Mouse (Mus musculus): ENCODE measurements around the gene Stk24.

The Stk24 gene

DNA sequence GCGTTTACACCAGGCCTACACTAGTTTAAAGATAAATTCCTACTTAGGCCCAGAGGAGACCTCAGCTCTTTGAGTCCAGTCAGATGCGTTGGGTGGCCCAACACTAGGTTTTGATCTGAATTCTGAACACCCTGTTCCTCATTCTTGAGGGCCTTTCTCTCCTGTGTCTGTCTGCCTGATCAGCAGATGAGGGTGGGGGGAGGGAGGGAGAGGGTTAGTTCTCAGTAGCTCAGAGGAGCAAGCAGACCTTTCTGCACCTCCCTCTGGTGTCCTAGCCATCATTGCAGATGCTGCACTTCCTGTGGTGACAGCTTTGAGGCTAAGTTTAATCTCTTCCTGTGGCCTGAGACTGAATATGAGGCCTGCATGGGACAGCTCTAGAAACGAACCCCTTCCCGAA, 117.2 kb downstream of the Stk24 start:
- no peak for DNase-seq (ENCODE audit: low spot score)

DNA sequence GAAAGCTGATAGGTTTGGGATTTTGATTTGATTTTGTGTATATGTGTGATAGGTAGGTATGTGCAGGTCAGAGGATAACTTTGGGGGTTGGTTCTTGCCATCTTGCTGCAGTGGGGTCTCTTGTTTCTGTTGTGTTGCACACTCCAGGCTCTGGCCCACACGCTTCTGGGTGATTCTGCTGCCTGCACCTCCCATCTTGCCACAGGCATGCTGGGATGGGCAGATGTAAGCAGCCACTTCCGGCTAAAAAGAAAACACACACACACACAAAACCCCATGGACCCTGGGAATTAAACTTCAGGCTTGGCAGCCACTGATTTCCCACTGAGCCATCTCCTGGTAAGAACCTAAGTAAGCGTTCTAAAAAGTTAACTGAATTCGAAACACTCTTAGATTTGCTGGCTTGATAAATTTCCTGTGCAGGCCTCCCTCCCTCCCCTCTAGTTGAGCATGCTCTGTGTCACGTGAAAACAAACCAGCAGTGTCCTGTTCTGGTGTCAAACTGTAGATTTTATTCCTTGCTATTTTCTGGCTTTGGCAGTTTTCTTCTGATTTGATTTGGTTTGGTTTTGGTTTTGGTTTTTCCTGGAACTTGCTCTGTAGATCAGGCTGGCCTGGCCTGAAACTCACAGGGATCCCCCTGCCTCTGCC, 118.5 kb downstream of the Stk24 start:
- no peak for DNase-seq (ENCODE audit: low spot score)

DNA sequence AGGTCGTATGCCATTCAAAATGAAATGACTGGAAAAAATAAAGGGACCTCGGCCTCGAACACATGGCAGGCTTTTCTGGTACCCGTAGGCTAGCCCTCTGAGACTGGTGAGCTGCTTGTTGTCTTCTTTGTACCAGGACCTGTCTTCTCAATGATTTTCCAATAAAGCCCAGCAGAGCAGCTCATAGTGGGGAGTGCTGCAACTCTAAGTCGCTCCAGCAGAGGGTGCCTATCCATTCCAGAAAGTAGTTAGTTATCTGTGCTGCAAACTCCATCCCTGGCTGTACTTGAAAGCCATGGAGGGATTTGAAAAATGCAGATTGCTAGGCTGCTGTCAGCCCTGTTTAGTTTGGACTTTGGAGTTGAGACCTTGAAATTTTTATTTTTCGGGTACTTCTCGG, 120.0 kb downstream of the Stk24 start:
- DNase-seq (ENCODE audit: low spot score), result peak; percentile 57

DNA sequence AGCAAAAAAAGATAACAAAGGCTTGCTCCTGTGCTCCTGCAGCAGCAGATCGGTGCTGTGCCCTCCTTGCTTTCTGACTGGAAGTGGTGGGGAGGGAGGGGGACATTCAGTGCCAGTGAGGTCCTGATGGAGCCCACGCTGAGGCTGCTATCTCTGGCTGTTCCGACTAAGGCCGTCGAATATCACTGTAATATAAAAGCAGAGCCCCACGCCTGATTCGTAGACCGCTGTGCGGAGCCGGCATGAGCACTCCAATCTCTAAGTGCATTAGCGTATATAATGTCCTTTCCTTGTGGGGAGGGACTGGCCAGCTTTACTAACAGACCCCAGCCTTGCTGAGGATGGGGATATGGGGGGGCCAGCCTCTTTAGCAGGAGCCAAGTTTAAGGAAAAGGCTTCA, 120.5 kb downstream of the Stk24 start:
- no peak for DNase-seq (ENCODE audit: low spot score)

DNA sequence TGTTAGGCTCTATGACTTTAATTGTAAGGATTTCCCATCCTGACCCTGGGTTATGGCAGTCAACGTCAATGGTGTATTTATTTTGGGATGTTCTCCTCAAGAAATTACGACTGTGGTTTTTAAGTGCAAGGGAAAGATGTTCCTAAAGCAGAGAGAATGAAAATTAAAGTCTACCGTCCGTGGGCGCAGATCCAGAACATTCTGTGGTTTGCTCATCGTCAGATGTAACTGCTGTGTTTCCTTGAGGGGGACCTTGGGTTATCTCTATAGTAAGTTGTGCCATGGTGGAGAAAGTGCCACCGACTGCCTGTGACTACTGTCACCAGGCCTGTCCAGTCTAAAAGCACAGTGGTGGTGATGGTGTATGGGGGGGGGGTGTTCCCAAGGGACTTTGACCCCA, 122.9 kb downstream of the Stk24 start:
- no peak for DNase-seq (ENCODE audit: low spot score)

DNA sequence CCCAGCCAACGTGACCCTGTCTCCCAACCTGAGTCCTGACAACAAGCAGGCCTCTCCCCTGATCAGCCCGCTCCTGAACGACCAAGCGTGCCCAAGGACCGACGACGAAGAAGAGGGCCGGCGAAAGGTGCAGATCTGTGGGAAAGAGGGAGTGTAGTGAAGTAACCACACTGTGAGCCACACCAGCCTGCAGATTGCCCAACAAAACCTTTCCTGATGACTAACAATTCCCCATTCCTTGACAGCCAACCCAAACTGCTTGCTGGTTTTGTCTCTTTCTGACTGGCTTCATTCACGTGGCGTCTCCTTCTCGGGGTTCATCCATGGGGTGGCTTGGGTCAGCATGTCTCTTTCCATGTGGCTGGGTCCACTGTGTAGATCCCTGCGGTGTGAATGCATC, 124.3 kb downstream of the Stk24 start:
- DNase-seq (ENCODE audit: low spot score), result no peak

DNA sequence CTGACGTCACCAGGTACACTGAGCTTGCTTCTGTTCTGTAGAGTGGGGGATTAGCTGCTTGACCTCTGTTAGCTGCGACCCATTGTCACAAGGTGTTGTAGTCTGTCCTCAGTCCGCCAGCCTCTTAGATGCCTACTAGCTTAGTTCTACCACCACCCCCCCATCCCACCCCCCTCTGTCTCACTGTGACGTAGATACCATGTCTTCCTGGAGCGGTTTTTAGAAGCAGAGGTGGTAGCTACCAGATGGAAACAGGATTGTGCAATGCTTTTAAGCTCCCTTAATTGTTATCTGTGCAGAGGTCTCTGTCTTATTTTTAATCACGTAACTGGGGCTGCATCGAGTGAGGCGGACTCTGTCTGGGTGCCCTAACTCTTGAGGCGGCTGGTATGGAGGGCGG, 124.9 kb downstream of the Stk24 start:
- no peak for DNase-seq (ENCODE audit: low spot score)

DNA sequence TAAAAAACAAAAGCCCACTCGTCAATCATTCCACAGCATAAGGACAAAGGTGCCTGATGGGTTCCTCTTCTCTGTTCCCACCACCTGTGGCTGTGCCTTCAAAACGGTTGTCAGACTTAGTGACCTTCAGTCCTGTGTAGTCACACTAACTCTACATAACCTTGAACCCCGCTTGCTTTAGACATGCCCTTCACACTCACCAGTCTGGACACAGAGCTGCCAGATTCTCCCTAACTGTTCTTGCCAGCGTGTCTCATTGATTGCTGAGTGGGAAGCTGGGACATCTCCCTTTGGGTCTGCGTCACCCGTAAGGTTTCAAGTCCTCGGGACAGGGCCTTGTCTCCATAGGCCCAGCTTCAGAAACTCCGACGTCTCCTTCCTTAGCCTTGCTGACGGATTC, 127.3 kb downstream of the Stk24 start:
- DNase-seq (ENCODE audit: low spot score), result no peak

GRCm38 (mm10) chr14:121251708-121252107, 128.1 kb downstream of the Stk24 start:
- DNase-seq (ENCODE audit: low spot score), result no peak

- DNase-seq (ENCODE audit: low spot score), result no peak
These were observed 128.7 kb downstream of the Stk24 start for GRCm38 (mm10) chr14:121251099-121251498.

GRCm38 (mm10) chr14:121248346-121248745, 131.5 kb downstream of the Stk24 start:
- no peak for DNase-seq (ENCODE audit: low spot score)

DNA sequence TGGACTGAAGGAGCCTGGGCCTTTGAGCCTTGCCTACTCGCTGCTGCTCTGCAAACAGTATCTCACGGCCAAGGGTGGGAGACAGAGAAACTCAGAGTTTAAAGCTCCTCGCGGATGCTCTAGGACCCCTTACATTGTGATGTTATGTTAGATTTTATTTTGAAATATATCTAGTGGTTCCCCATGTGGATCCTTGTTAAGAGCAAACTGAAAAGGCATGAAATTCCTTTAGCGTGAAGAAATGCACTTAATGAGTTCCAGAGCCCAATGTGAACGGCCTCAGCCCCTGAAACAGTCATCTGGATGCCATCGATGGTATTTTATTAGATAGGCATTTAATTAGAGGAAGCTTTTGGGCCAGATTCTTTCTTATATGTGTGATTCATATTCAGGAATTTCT, 132.5 kb downstream of the Stk24 start:
- no peak for DNase-seq (ENCODE audit: low spot score)

- DNase-seq (ENCODE audit: low spot score), result no peak
These were observed 133.6 kb downstream of the Stk24 start for GRCm38 (mm10) chr14:121246048-121246731.

DNA sequence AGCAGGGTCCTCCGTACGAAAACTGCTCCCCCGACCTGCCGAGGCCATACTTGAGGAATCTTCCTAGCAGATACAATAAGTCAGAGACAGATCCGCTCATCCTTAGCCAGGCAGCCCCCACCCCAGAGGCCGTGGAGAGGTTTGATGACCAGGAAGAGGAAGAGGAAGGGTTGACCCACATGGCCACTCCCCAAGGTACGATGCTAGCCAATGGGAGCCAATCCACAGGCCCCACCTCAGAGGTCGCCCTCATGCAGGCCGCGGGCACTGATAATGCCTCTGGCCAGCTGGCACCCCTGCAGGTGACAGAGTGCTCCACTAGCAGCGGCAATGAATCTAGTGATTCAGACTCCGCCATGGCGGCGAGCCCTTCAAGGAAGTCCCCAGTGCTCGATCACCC, 135.7 kb downstream of the Stk24 start:
- no peak for DNase-seq (ENCODE audit: low spot score)

- DNase-seq (ENCODE audit: low spot score), result no peak
These were observed 140.4 kb downstream of the Stk24 start for GRCm38 (mm10) chr14:121239386-121239785.

GRCm38 (mm10) chr14:121238727-121239126, 141.1 kb downstream of the Stk24 start:
- DNase-seq (ENCODE audit: low spot score), result no peak

DNA sequence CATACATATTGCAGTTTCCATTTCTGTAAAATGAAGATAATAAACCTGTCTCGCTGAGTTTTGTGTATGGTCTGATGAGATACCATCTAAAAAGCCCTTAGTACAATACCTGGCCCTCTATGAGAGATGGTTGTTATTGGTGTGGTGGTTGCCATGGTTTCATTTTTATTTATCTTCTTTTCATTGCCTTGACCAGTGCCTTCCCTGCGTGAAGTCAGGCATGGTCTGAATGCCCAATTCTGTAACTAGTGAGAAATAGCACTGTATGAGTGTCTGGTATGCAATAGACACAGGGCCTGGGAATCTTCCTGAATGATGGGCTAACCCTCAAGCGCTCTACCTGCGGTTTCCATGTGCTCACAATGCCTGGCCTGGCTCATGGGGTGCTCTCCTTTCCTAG, 143.1 kb downstream of the Stk24 start:
- DNase-seq (ENCODE audit: low spot score), result no peak
